Mouse (Mus musculus): ENCODE data around the gene Nrip2. TPM values are rescaled to one million over a fixed set of nuclear protein-coding genes. Genes with fewer than 3 reads are reported as not detected.

Gene Nrip2
- total RNA-seq, 2 experiments from 2014 or later: 1.3 TPM

- peak; percentile 76 for DNase-seq
These were observed 38.7 kb downstream of the Nrip2 start for GRCm38 (mm10) chr6:128437731-128438316.

- DNase-seq: peak; percentile 95 to 97
These were observed 39.3 kb downstream of the Nrip2 start, which contains the start of gene Fkbp4 for GRCm38 (mm10) chr6:128438317-128438870. TSS of gene Fkbp4 (minus strand) at chr6:128438677.

- DNase-seq: peak; percentile 36 to 67
These were observed 39.8 kb downstream of the Nrip2 start for GRCm38 (mm10) chr6:128438871-128439341.

GRCm38 (mm10) chr6:128440238-128440637 lies 41.1 kb downstream of the Nrip2 start:
- DNase-seq: no peak

GRCm38 (mm10) chr6:128445761-128446535 lies 46.9 kb downstream of the Nrip2 start:
- peak; percentile 74 to 75 for DNase-seq

- DNase-seq: no peak
These were observed 48.0 kb downstream of the Nrip2 start for GRCm38 (mm10) chr6:128447063-128447462.

- no peak for DNase-seq
These were observed 56.9 kb downstream of the Nrip2 start for GRCm38 (mm10) chr6:128455835-128456605.

- DNase-seq: no peak
These were observed 58.1 kb downstream of the Nrip2 start for GRCm38 (mm10) chr6:128457186-128457585.

GRCm38 (mm10) chr6:128460321-128460720 lies 61.2 kb downstream of the Nrip2 start:
- no peak for DNase-seq

- no peak for DNase-seq
These were observed 61.8 kb downstream of the Nrip2 start for GRCm38 (mm10) chr6:128460729-128461503.

- DNase-seq: no peak
These were observed 62.5 kb downstream of the Nrip2 start for GRCm38 (mm10) chr6:128461606-128462005.

- no peak for DNase-seq
These were observed 65.9 kb downstream of the Nrip2 start for GRCm38 (mm10) chr6:128464996-128465395.

Other genes starting within 250 kb of the Nrip2 start
- gene Tead4, start 98.5 kb upstream of the Nrip2 start, total RNA-seq (2021): 1 to 10 TPM; 3.1 to 5.0 TPM
- gene Tulp3, start 43.4 kb upstream of the Nrip2 start, total RNA-seq (2021): 1 to 10 TPM; 5.6 to 6.1 TPM
- 10 to 100 TPM in 1 of 2 experiments, 1 to 10 TPM in 1; 8.8 to 10.6 TPM for gene Rhno1, start 36.4 kb upstream of the Nrip2 start, total RNA-seq (2021)
- under 1 TPM; 0.52 to 0.98 TPM for gene Foxm1, start 36.3 kb upstream of the Nrip2 start, total RNA-seq (2021)
- not detected for gene Tex52, start 23.8 kb upstream of the Nrip2 start, total RNA-seq (2021)
- gene Gm44596, start 23.8 kb upstream of the Nrip2 start, total RNA-seq (2021): not detected
- gene Itfg2, start 25.6 kb downstream of the Nrip2 start, total RNA-seq (2021): 10 to 100 TPM; 17.0 to 22.0 TPM
- gene Fkbp4, start 39.4 kb downstream of the Nrip2 start, total RNA-seq (2021): 100 to 1,000 TPM; 352 to 419 TPM
- 1 to 10 TPM; 2.0 to 3.4 TPM for gene Pzp, start 127.4 kb downstream of the Nrip2 start, total RNA-seq (2021)
- gene A2ml1, start 182.3 kb downstream of the Nrip2 start, total RNA-seq (2021): 1 to 10 TPM in 1 of 2 experiments, not detected in 1; 2.4 TPM
- gene Klrb1a, start 224.2 kb downstream of the Nrip2 start, total RNA-seq (2021): not detected